Mouse (Mus musculus): Measurements from ENCODE around the gene Cd207. TPM values are rescaled to one million over a fixed set of nuclear protein-coding genes. Genes with fewer than 3 reads are reported as not detected.

The Cd207 gene
- polyA plus RNA-seq, 1 experiment from 2014 or later = not detected

DNA sequence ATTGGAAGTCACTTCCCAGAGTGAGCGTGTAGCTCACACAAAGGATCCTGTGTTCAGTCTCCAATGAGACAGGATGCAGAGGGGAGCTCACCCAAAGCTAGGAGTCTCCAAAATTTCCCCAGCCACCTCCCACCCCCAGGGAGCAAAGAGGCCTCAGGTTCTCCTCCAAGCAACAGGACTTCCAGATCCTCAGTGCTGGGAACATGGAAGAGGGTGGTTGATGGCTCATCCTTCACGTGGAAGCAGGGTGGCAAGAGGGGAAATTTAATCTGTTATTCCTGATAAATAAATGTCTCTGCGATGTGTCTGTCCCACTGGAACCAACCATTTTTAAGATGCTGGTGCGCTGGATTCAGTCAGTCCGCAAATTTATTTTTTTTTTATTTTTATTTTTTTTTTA, 27.0 kb upstream of the Cd207 start:
- H3K36me3 ChIP-seq (ENCODE audit: insufficient read depth, low read length) = no peaks in the 10 kb centered on the region
- H3K4me2 ChIP-seq (replicated peaks; ENCODE audit: low read depth, low read length) = no peak overlapping the region
- H3K27me3 ChIP-seq (replicated peaks; ENCODE audit: insufficient read depth, low read length) = peaks cover 90% of the 10 kb centered on the region
- no peaks in the 10 kb centered on the region for H3K4me1 ChIP-seq (ENCODE audit: insufficient read depth, low read depth, low read length)
- no peak overlapping the region for H3K27ac ChIP-seq (ENCODE audit: low read length)
- WGBS = 28% methylated on average over 5 of the region's 5 CpGs
- H3K9me3 ChIP-seq (ENCODE audit: low read length) = no peaks in the 10 kb centered on the region
- no peak for DNase-seq (ENCODE audit: low spot score)
- no peak for ATAC-seq
- TF ChIP-seq EP300 (IDR thresholded peaks at IDR 0.05) = no peak
- no peak for TF ChIP-seq CTCF (IDR thresholded peaks at IDR 0.05)
- no peak overlapping the region for H3K4me3 ChIP-seq (ENCODE audit: low read depth, low read length)
- H3K9ac ChIP-seq (replicated peaks; ENCODE audit: low read depth) = no peak overlapping the region

DNA sequence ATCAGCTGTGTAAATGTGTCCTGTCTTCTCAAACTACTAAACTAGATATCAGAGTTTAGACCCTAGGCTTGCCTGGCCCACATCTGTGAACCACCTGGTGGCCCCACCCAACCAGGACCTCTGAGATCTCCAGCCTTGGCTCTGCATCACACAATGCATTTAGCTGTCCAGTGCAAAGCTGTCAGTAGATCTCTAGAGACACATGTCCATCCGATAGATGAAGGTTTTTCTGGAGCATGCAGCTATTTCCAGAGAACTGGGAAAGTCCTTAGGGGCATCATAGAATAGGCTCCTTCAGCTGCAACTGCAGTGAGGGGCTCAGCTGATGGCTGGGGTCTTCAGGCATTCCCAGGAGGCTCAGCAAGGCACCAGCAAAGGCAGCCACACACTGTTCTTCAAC, 26.6 kb upstream of the Cd207 start:
- no peaks in the 10 kb centered on the region for H3K36me3 ChIP-seq (ENCODE audit: insufficient read depth, low read length)
- H3K27me3 ChIP-seq (replicated peaks; ENCODE audit: insufficient read depth, low read length) = peaks cover 90% of the 10 kb centered on the region
- no peak overlapping the region for H3K4me3 ChIP-seq (ENCODE audit: low read depth, low read length)
- H3K4me2 ChIP-seq (replicated peaks; ENCODE audit: low read depth, low read length) = no peak overlapping the region
- no peak for TF ChIP-seq EP300 (IDR thresholded peaks at IDR 0.05)
- TF ChIP-seq CTCF (IDR thresholded peaks at IDR 0.05) = no peak
- H3K9ac ChIP-seq (replicated peaks; ENCODE audit: low read depth) = no peak overlapping the region
- DNase-seq (ENCODE audit: low spot score) = no peak
- WGBS = 14% methylated on average over 1 of the region's 1 CpGs
- H3K27ac ChIP-seq (ENCODE audit: low read length) = no peak overlapping the region
- H3K9me3 ChIP-seq (ENCODE audit: low read length) = no peaks in the 10 kb centered on the region
- H3K4me1 ChIP-seq (ENCODE audit: insufficient read depth, low read depth, low read length) = no peaks in the 10 kb centered on the region
- ATAC-seq = no peak

DNA sequence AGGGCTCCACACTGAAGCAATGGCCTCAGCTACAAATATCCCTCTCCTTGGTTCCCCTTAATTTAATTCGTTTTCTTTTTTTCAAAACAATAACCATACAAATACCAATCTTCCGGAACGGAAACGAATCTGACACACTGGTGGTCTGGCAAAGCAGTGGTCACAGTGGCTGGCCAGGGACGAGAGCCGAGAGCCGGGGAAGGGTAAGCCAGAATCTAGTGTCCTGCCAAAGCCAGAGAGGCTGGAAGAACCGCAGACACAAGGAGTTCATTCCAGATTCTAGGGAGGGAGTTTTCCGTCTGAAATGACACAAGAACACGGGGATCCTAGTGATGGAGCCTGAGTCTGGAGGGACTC, 26.0 kb upstream of the Cd207 start:
- Histone ChIP-seq H3K36me3 (ENCODE audit: insufficient read depth, low read length) (no peaks in the 10 kb centered on the region), H3K9ac (replicated peaks; ENCODE audit: low read depth) (no peak overlapping the region), H3K4me1 (ENCODE audit: insufficient read depth, low read depth, low read length) (no peaks in the 10 kb centered on the region), H3K27ac (ENCODE audit: low read length) (no peak overlapping the region), H3K9me3 (ENCODE audit: low read length) (no peaks in the 10 kb centered on the region), H3K4me3 (ENCODE audit: low read depth, low read length) (no peak overlapping the region), H3K4me2 (replicated peaks; ENCODE audit: low read depth, low read length) (no peak overlapping the region), H3K27me3 (replicated peaks; ENCODE audit: insufficient read depth, low read length) (peaks cover 90% of the 10 kb centered on the region)
- DNase-seq (ENCODE audit: low spot score) = no peak
- TF ChIP-seq EP300 (IDR thresholded peaks at IDR 0.05) (no peak), CTCF (IDR thresholded peaks at IDR 0.05) (no peak)
- ATAC-seq = no peak
- under 1% methylated on average over 10 of the region's 10 CpGs for WGBS

DNA sequence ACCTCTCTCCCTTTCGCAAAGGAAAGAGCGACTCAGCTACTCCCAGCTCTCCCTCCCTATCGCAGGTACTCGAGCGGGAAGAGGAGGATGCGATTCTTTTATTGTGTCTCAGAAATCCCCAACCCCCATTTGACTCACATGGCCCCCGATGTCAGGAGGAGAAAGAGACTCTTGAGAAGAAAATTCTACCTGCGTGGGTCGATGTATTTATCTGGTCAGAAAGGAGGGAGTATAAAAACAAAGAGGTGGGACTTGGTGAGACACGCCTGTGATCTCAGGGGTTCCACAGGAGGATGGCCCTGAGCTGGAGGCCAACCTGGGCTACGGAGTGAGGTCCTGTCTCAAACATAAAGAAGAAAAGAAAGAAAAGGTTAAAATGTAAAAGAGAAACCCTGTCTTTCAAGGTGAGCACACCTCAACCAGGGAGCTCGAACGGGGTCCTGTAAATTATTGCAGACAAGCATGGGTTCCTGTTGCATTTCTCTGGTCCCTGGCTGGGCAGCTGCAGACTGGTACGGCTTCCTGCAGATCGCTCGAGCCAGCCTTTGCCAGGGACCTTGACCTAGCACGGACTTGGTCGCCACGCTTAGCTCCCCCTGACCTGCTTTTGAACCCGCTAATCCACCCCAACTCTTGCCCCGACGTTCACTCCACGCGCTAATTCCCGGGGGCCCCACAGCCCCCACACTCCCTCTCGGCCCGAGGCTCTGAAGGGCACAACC, 25.5 kb upstream of the Cd207 start:
- no peak overlapping the region for H3K9ac ChIP-seq (replicated peaks; ENCODE audit: low read depth)
- TF ChIP-seq EP300 (IDR thresholded peaks at IDR 0.05) (no peak), CTCF (IDR thresholded peaks at IDR 0.05) (no peak)
- H3K36me3 ChIP-seq (ENCODE audit: insufficient read depth, low read length) = no peaks in the 10 kb centered on the region
- H3K4me3 ChIP-seq (ENCODE audit: low read depth, low read length) = no peak overlapping the region
- no peaks in the 10 kb centered on the region for H3K9me3 ChIP-seq (ENCODE audit: low read length)
- 2% methylated on average over 27 of the region's 27 CpGs for WGBS
- H3K4me1 ChIP-seq (ENCODE audit: insufficient read depth, low read depth, low read length) = no peaks in the 10 kb centered on the region
- H3K4me2 ChIP-seq (replicated peaks; ENCODE audit: low read depth, low read length) = no peak overlapping the region
- no peak overlapping the region for H3K27ac ChIP-seq (ENCODE audit: low read length)
- ATAC-seq = no peak
- DNase-seq (ENCODE audit: low spot score) = no peak
- peaks cover 90% of the 10 kb centered on the region for H3K27me3 ChIP-seq (replicated peaks; ENCODE audit: insufficient read depth, low read length)

DNA sequence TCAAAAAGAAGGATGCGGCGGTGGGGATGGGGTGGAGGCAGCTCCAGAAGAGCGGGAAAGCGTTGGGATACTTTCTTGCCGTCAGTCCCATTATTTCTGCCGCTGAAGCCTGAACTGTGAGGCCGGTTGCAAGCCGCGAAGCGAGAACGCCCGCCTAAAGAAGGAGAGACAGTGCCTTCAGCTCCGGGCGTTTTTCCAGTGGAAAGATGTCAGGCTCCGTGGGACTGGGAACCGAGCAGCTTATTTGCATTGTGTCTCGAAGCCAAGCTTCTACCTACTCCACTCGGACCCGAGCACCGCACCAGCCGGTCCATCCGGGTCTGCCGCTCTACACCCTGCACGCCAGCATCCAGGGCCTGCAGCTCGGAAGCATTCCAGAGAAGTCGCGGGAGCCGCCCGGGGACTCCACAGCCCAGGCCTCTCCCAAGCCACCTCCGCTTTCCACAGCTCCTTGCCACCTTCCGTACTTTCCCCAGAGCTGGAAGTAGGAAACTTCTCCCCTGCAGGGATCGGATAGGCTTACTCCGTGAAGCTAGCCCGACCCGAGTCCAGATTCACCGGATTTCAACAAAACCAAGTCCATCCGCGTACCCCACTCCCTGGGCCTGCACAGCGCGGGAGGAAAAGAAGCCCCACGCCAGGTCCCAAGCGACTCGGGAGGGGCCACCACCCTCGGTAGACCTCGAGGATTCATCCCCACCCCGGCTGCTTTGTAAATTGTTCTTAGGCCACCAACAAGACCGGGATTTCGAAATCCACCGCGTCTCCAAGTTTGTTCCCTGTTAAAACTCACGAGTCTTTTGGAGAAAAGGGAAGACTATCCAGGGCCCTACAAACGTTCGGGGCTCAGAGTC, 24.7 kb upstream of the Cd207 start:
- no peaks in the 10 kb centered on the region for H3K9me3 ChIP-seq (ENCODE audit: low read length)
- ATAC-seq = no peak
- no peak overlapping the region for H3K4me2 ChIP-seq (replicated peaks; ENCODE audit: low read depth, low read length)
- H3K36me3 ChIP-seq (ENCODE audit: insufficient read depth, low read length) = no peaks in the 10 kb centered on the region
- H3K27ac ChIP-seq (ENCODE audit: low read length) = no peak overlapping the region
- H3K27me3 ChIP-seq (replicated peaks; ENCODE audit: insufficient read depth, low read length) = peaks cover 90% of the 10 kb centered on the region
- no peak overlapping the region for H3K9ac ChIP-seq (replicated peaks; ENCODE audit: low read depth)
- no peak for TF ChIP-seq CTCF (IDR thresholded peaks at IDR 0.05)
- 1% methylated on average over 53 of the region's 53 CpGs for WGBS
- no peak overlapping the region for H3K4me3 ChIP-seq (ENCODE audit: low read depth, low read length)
- no peak for DNase-seq (ENCODE audit: low spot score)
- H3K4me1 ChIP-seq (ENCODE audit: insufficient read depth, low read depth, low read length) = no peaks in the 10 kb centered on the region

DNA sequence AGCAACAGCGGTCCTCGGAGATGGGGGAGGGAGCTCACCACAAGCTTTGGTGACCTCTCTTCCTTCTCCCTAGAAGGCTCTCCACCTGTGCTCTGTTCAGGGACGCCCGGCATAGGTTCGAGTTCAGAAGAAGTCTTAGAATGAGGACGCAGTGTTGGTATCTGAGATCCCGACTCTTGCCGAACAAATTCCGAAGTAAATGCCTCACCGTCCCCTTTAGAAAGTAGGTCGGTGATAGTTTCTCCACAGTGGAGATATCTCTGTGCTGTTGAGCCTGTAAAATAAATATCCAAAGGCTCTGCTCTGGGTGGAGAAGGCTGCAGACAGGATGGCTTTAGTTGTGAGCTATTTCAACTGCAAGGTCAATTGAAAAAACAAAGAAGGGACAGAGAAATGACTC, 23.3 kb upstream of the Cd207 start:
- no peak overlapping the region for H3K27ac ChIP-seq (ENCODE audit: low read length)
- H3K4me1 ChIP-seq (ENCODE audit: insufficient read depth, low read depth, low read length) = no peaks in the 10 kb centered on the region
- DNase-seq (ENCODE audit: low spot score) (no peak), ATAC-seq (no peak)
- H3K27me3 ChIP-seq (replicated peaks; ENCODE audit: insufficient read depth, low read length) = peaks cover 89% of the 10 kb centered on the region
- no peak overlapping the region for H3K9ac ChIP-seq (replicated peaks; ENCODE audit: low read depth)
- H3K4me2 ChIP-seq (replicated peaks; ENCODE audit: low read depth, low read length) = no peak overlapping the region
- TF ChIP-seq CTCF (IDR thresholded peaks at IDR 0.05) = no peak
- TF ChIP-seq EP300 (IDR thresholded peaks at IDR 0.05) = no peak
- no peaks in the 10 kb centered on the region for H3K9me3 ChIP-seq (ENCODE audit: low read length)
- no peak overlapping the region for H3K4me3 ChIP-seq (ENCODE audit: low read depth, low read length)
- WGBS = 2% methylated on average over 11 of the region's 11 CpGs
- H3K36me3 ChIP-seq (ENCODE audit: insufficient read depth, low read length) = no peaks in the 10 kb centered on the region
